Mouse (Mus musculus) cerebellum, postnatal 36 days (tissue): ENCODE measurements around the gene Klhl36.
"Not testable (repeated sequence)": the region's sequence is repeated elsewhere in the genome, so short reads cannot be mapped to it uniquely, and the experiment has no call there.

ENCODE experiments used
- DNase-seq, 2 experiments: peaks; one replicate each; pipeline ENCODE4 v3.0.0; 2021 to 2022; ENCODE audit warnings: mixed read lengths in 2 of 2

Gene Klhl36

GRCm38 (mm10) chr8:119836831-119837230 is 25.2 kb upstream of the Klhl36 start:
- no peak for DNase-seq

- no peak for DNase-seq
Measured at GRCm38 (mm10) chr8:119837553-119838071, 24.5 kb upstream of the Klhl36 start.

DNA sequence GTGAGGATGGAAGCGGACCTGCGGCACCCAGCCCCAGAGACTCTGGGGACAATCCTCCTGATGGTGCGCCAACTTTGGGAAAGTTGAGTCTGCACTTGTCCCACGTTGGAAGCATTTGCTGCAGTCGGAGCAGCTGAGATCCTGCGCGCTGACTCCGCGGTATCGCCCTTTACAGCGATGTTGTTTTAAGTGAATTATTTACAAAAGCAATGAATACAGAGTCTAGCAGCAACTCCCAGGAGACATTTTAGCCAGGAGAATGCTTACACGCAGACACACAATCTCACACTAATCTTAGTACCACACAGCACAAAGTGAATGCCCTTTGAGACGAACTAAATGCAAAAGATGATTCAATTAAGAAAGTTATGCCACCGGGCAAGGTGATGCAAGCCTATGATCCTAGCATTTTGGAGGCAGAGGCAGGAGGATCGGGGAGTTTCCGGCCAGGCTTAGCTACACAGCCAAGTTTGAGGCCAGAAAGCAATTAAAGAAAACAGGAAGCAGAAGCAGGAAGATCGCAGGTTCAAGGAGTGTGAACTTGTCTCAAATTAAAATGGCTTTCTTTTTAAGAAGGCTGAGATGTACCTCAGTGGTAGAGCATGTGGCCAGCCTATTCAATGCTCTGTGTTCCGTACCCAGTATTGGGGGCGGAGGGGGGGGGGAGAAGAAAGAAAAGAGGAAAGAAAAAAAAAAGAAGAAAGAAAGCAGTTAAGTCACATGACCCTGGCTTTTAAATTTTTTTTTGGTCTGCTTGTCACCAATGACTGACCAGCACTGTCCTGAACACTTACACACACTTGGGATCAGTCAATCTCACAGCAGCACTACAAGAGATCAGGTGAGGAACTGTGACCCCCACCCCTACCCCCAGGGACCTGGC is 23.7 kb upstream of the Klhl36 start:
- no peak for DNase-seq

GRCm38 (mm10) chr8:119838983-119839340 is 23.1 kb upstream of the Klhl36 start:
- DNase-seq, result no peak

- no peak for DNase-seq
Measured at GRCm38 (mm10) chr8:119839419-119840021, 22.5 kb upstream of the Klhl36 start.

DNA sequence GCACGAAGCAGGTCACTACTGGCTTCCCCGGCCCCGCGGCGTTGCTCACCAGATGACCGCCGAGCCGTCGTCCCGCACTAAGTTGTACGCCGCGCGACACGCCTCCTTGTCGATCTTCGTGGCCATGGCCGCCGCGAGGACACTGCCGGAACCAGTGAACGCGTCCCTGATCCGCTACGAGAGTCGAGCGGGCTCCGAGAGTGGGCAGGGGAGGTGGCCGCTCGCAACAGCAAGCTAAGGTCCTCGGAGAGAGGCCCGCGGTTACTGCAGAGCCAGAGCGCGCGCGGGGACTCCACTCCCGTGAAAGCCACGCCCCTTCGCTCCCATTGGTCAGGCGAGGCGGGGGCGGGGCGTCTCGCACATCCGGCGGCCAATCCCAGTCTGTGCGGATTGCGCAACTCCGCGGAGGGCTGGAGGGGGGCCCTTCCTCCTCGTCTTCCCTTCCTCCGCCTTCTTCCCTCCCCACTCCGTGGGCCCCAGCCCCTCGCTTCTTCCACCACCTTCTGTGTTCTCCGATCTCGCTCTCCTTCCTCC is 21.7 kb upstream of the Klhl36 start, which contains the start of gene Cotl1:
Gene Cotl1, minus strand, starts transcription at position 270 of the 534 bp plus-strand sequence.
- peak; percentile 98 for DNase-seq

DNA sequence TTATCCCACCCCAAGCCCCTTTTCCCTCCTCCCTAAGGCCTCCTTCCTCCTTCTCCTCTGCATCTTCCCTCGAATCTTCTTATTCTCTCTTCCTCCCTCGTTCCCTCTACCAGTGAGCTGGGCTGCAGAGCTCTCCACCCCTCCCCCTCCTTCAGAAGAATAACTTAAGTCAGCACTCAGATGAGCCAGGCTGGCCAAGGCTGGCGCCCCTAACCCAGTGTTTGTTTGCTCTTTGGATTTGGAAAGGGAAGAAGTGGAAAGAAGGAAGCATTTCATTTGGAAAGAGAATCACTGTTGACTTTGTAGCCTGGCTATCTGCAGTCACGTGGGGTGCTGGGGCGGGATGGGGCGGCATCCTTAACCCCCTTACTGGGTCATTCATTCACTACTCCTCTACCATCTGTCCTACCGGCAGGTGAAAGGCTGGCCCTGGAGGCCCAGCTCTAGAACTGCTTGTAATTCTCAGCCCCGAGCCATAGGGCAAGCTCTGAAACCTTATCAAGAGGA is 21.1 kb upstream of the Klhl36 start:
- DNase-seq, result peak; percentile 54 to 64

DNA sequence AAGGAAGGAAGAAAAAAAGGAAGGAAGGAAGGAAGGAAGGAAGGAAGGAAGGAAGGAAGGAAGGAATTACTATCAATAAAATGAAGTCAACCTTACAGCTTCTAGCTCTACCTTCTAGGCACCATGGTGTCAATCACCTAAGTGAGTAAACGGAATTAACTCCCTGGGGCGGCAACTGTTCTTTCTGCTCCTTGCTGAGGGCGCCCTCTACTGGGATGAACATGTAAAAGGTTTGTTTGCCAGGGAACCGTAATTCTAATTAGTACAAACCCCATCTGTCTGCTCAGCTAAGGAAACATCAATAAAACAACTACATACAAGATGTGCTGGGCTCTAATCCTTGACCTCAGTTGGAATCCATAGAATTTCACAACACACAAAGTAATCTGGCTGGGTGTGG is 18.6 kb upstream of the Klhl36 start:
- DNase-seq, result peak; percentile 77 to 86

- DNase-seq, result no peak
Measured at GRCm38 (mm10) chr8:119844577-119844976, 17.5 kb upstream of the Klhl36 start.

DNA sequence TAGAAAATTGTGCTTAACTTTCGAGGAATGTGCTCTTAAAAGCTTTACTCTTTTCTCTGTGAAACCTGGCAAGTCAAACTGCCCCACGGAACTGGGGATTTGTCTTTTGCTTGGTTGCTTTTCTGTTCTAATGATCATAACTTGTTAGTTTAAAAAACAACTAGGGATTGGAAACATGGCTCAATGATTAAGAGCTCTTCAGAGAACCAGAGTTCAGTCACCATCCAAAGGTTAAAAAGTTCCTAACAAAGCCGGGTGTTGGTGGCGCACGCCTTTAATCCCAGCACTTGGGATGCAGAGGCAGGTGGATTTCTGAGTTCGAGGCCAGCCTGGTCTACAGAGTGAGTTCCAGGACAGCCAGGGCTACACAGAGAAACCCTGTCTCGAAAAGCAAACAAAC is 16.3 kb upstream of the Klhl36 start:
- DNase-seq, result not testable (repeated sequence)

- DNase-seq, result no peak
Measured at GRCm38 (mm10) chr8:119847232-119847922, 14.7 kb upstream of the Klhl36 start.

GRCm38 (mm10) chr8:119853521-119853920 is 8.5 kb upstream of the Klhl36 start:
- DNase-seq, result no peak

GRCm38 (mm10) chr8:119854035-119854434 is 8.0 kb upstream of the Klhl36 start:
- no peak for DNase-seq

- DNase-seq, result peak; percentile 24 to 29
Measured at GRCm38 (mm10) chr8:119855656-119856055, 6.4 kb upstream of the Klhl36 start.

- no peak for DNase-seq
Measured at GRCm38 (mm10) chr8:119857767-119858166, 4.3 kb upstream of the Klhl36 start.

DNA sequence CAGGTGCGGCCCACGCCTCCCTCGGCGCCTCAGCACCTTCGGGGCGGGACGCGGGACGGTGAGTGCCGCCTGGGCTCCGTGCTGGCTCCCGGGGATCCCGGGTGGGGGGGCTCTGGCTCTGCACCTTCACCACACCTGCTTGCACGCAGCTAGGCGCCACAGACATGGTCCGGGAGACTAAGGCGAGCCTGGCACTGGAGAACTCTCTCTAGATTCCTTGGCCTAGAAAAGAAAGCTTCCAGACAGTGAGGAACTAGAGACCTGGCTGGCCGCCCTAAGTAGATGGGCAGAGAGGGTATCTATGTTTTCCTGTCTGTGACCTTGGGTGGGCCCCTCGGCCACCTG is 296 bp downstream of the Klhl36 start:
- no peak for DNase-seq

DNA sequence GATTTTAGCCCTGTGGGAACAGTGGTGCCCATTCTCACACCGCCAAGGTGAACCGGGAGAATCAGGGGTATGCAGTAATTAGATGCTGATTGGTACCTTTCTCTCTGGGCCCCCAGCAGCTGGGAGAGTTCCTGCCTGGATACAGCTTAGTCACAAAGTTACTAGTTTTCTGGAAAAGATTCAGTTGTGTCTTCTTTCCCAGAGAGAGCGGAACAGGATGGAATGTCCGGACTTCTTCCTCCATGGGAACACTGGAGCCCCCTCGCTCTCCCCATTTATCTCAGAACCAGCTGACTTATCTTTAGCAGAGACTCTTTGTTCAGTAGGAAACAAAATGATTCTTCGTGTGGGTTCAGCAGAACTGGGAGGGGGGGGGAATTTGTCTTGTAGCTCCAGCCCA is 683 bp downstream of the Klhl36 start:
- DNase-seq, result no peak

- DNase-seq, result no peak
Measured at GRCm38 (mm10) chr8:119869616-119870015, 7.5 kb downstream of the Klhl36 start.

- no peak for DNase-seq
Measured at GRCm38 (mm10) chr8:119873181-119873580, 11.1 kb downstream of the Klhl36 start.

- DNase-seq, result no peak
Measured at GRCm38 (mm10) chr8:119881301-119881700, 19.2 kb downstream of the Klhl36 start.

DNA sequence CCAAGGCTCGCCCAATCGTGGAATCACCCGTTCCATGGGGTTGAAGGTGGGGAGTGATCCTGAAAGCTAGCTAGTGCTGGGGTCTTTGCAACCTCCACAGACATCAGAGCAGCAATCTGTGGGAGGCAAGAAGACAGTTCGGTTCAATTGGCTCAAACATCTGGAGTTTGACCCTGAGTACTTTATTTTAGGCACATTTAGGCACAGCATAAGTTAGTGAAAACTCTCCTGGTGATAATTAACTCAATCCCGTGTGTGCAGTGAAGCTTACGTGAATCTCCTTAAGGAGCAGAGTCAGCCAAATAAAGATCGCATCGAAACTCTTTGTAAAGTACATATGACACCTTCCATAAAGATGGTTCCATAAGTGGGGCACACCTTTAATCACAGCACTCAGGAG is 19.9 kb downstream of the Klhl36 start:
- DNase-seq, result no peak

DNA sequence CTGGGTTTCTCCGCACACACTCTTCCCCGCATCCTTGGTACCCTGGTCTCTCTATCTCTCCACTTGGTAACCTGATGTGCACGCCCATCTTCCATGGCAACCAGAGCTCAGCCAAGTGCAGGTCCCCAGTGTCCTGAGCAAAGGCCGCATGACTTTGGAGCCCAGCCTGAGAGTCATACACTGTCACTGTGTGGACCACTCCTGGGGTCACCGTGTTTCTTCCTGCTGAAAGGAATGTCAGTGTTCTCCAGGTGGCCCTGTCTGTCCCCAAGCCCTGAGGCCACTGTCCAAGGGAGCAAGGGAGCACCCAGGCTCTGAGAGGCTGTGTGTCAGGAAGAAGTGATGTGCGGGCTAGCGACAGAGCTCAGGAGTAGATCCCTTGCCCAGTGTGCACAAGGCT is 21.2 kb downstream of the Klhl36 start:
- no peak for DNase-seq

DNA sequence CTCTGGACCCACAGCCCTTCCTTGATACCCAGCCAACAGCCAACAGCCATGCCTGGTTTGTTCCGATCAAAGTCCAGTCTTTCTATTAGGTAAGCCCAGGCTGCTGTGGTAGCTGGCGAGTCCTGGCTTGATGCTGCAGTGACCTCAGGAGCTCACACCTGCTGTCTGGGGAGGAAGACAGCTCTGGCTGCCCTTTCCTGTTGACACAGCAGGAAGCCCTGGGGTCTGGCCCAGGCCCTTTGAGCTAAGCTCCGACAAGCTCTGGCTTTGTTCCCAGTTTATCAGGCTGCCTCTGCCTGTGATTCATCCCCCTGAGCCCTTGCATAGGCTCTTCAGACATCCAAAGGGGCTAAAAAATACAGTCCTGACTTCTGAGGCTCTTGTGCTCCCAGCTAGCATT is 23.5 kb downstream of the Klhl36 start:
- peak; percentile 35 to 38 for DNase-seq
